Comparison of ENCODE assay signal across 9 mouse cellular contexts in genomic region chr10:26494380-26494781, GRCm38 (mm10).
DNase-seq lines count a peak whose midpoint lies in the region; ATAC-seq lines count a peak whose summit lies in the region.
"Had no signal": no experiment of that assay in that cellular context is flagged by ENCODE, and none has a peak within 500 bp of the region (broad histone marks: within the 10 kb centered on the region; RNA-seq: fewer than 3 reads in every experiment).

No protein-coding gene starts in this region.

- 67% methylated on average over 9 of the region's 9 CpGs for WGBS in midbrain, embryonic 11.5 days
- 57% methylated on average over 9 of the region's 9 CpGs for WGBS in midbrain, embryonic 16.5 days
- WGBS in kidney, embryonic 14.5 days = 68% methylated on average over 9 of the region's 9 CpGs
- 31% methylated on average over 9 of the region's 9 CpGs for WGBS in liver, embryonic 16.5 days (ENCODE audit: insufficient replicate concordance)

- ATAC-seq in midbrain, embryonic 11.5 days (ENCODE audit: low FRiP score) = peak; percentile 54
- no peak for ATAC-seq in midbrain, embryonic 16.5 days
- peak; percentile 55; the same call in 1 of the 2 replicates for ATAC-seq in frontal cortex, adult (ENCODE audit: low TSS enrichment)
- ATAC-seq in kidney, embryonic 14.5 days (ENCODE audit: low FRiP score, low TSS enrichment) = peak; percentile 71; the same call in 1 of the 2 replicates
- ATAC-seq in liver, embryonic 16.5 days (ENCODE audit: low read depth) = 0 out of 2 replicates have a peak, but pooled peaks have one; percentile 39

- H3K36me3 ChIP-seq in midbrain, embryonic 11.5 days (ENCODE audit: control insufficient read depth, insufficient read depth, low read length) = no peaks in the 10 kb centered on the region
- no peaks in the 10 kb centered on the region for H3K36me3 ChIP-seq in midbrain, embryonic 16.5 days (ENCODE audit: control insufficient read depth, insufficient read depth, low read length)
- H3K36me3 ChIP-seq in kidney, embryonic 14.5 days (ENCODE audit: control insufficient read depth, insufficient read depth, low read length) = no peaks in the 10 kb centered on the region
- H3K36me3 ChIP-seq in liver, embryonic 16.5 days (ENCODE audit: control insufficient read depth, insufficient read depth) = no peaks in the 10 kb centered on the region
- H3K36me3 ChIP-seq: embryonic facial prominence, embryonic 13.5 days had no signal

- no peak overlapping the region for H3K27ac ChIP-seq in midbrain, embryonic 11.5 days (ENCODE audit: low read depth, low read length)
- H3K27ac ChIP-seq in midbrain, embryonic 16.5 days (ENCODE audit: low read length) = no peak overlapping the region
- H3K27ac ChIP-seq in kidney, embryonic 14.5 days (ENCODE audit: low read depth, low read length) = no peak overlapping the region
- no peak overlapping the region for H3K27ac ChIP-seq in liver, embryonic 16.5 days (ENCODE audit: low read length)
- H3K27ac ChIP-seq: embryonic facial prominence, embryonic 13.5 days had no signal

- H3K4me1 ChIP-seq in midbrain, embryonic 11.5 days (ENCODE audit: control insufficient read depth, insufficient read depth, low read length) = no peaks in the 10 kb centered on the region
- no peaks in the 10 kb centered on the region for H3K4me1 ChIP-seq in midbrain, embryonic 16.5 days (ENCODE audit: control insufficient read depth, insufficient read depth, low read length)
- H3K4me1 ChIP-seq in kidney, embryonic 14.5 days (ENCODE audit: control insufficient read depth, insufficient read depth, low read length) = no peaks in the 10 kb centered on the region
- H3K4me1 ChIP-seq in liver, embryonic 16.5 days (ENCODE audit: control insufficient read depth, low read depth, low read length) = no peaks in the 10 kb centered on the region

- H3K9ac ChIP-seq in midbrain, embryonic 11.5 days (ENCODE audit: low read length) = no peak overlapping the region
- no peak overlapping the region for H3K9ac ChIP-seq in midbrain, embryonic 16.5 days (ENCODE audit: low read depth, low read length)
- H3K9ac ChIP-seq in kidney, embryonic 14.5 days (ENCODE audit: low read depth, low read length) = no peak overlapping the region
- no peak overlapping the region for H3K9ac ChIP-seq in liver, embryonic 16.5 days (ENCODE audit: low read depth, low read length)
- H3K9ac ChIP-seq: embryonic facial prominence, embryonic 13.5 days had no signal

- peak; percentile 92 for DNase-seq in midbrain, embryonic 11.5 days (ENCODE audit: low spot score, missing footprints)
- DNase-seq in adrenal gland, adult (ENCODE audit: inconsistent age in 2 of 2, low spot score in 1 of 2) = peak; percentile 44 to 78
- DNase-seq in right cerebral cortex, postnatal 14 days = peak; percentile 34
- DNase-seq in MN1 (ENCODE audit: low spot score) = no peak

- H3K4me3 ChIP-seq in midbrain, embryonic 11.5 days (ENCODE audit: low read depth, low read length) = no peak overlapping the region
- H3K4me3 ChIP-seq in midbrain, embryonic 16.5 days (ENCODE audit: low read depth, low read length) = no peak overlapping the region
- no peak overlapping the region for H3K4me3 ChIP-seq in kidney, embryonic 14.5 days (ENCODE audit: low read length)
- H3K4me3 ChIP-seq in liver, embryonic 16.5 days (ENCODE audit: low read depth, low read length) = no peak overlapping the region
- H3K4me3 ChIP-seq: embryonic facial prominence, embryonic 13.5 days had no signal

- no peaks in the 10 kb centered on the region for H3K27me3 ChIP-seq in midbrain, embryonic 11.5 days (ENCODE audit: control insufficient read depth, insufficient read depth, low read length)
- H3K27me3 ChIP-seq in midbrain, embryonic 16.5 days (ENCODE audit: control insufficient read depth, insufficient read depth, low read depth, low read length) = no peaks in the 10 kb centered on the region
- no peaks in the 10 kb centered on the region for H3K27me3 ChIP-seq in kidney, embryonic 14.5 days (ENCODE audit: control insufficient read depth, insufficient read depth, low read length)
- H3K27me3 ChIP-seq in liver, embryonic 16.5 days (ENCODE audit: control insufficient read depth, insufficient read depth, low read depth, low read length) = no peaks in the 10 kb centered on the region
- H3K27me3 ChIP-seq: embryonic facial prominence, embryonic 13.5 days had no signal

- no peak overlapping the region for H3K4me2 ChIP-seq in midbrain, embryonic 11.5 days
- no peak overlapping the region for H3K4me2 ChIP-seq in midbrain, embryonic 16.5 days (ENCODE audit: low read length)
- no peak overlapping the region for H3K4me2 ChIP-seq in kidney, embryonic 14.5 days (replicated peaks; ENCODE audit: low read depth, low read length)
- H3K4me2 ChIP-seq in liver, embryonic 16.5 days (ENCODE audit: low read depth, low read length) = peak overlapping the region; percentile 26; the same call in 1 of the 2 replicates
- H3K4me2 ChIP-seq: embryonic facial prominence, embryonic 13.5 days had no signal

- no peaks in the 10 kb centered on the region for H3K9me3 ChIP-seq in midbrain, embryonic 11.5 days (ENCODE audit: control insufficient read depth, low read length)
- H3K9me3 ChIP-seq in midbrain, embryonic 16.5 days (replicated peaks; ENCODE audit: control insufficient read depth, low read length, poor library complexity, severe bottlenecking) = no peaks in the 10 kb centered on the region
- H3K9me3 ChIP-seq in kidney, embryonic 14.5 days (ENCODE audit: control insufficient read depth, low read length) = no peaks in the 10 kb centered on the region
- H3K9me3 ChIP-seq in liver, embryonic 16.5 days (replicated peaks; ENCODE audit: control insufficient read depth, low read length) = no peaks in the 10 kb centered on the region; the same call in 1 of the 2 replicates
